Mouse (Mus musculus) left cerebral cortex, adult 2 months (tissue): ENCODE measurements around the gene Exoc2. TPM values are rescaled to one million over a fixed set of nuclear protein-coding genes. Genes with fewer than 3 reads are reported as not detected.

Source experiments
- DNase-seq, 2 experiments: peaks; one replicate each; pipeline ENCODE4 v3.0.0; 2021 to 2022; ENCODE audit warnings: low spot score in 2 of 2, mixed read lengths in 1 of 2; ENCODE audit errors: extremely low spot score in 1 of 2
- H3K27ac ChIP-seq: fragments of 200-600 bp; 2 replicates; pipeline ENCODE4 v1.8.1; 2022
- H3K4me3 ChIP-seq: fragments of 200-600 bp; 2 replicates; pipeline ENCODE4 v1.8.1; 2022
- CTCF ChIP-seq: fragments of 200-600 bp; IDR thresholded peaks from 2 replicates; pipeline ENCODE4 v1.8.1; 2022; ENCODE audit warnings: antibody characterized with exemption, mild to moderate bottlenecking, moderate library complexity
- intact Hi-C: fragments of 180-260 bp; cut with DNase I; formaldehyde crosslinking; loops from one replicate; pipeline ENCODE4 v1.15.1; 2025
- total RNA-seq, 2 experiments: library from RNA; stranded (reverse); gene quantifications; 2 replicates each; pipeline ENCODE4 v1.2.3; 2021

The Exoc2 gene
- total RNA-seq, 2 experiments from 2014 or later: 38.7 to 42.0 TPM

DNA sequence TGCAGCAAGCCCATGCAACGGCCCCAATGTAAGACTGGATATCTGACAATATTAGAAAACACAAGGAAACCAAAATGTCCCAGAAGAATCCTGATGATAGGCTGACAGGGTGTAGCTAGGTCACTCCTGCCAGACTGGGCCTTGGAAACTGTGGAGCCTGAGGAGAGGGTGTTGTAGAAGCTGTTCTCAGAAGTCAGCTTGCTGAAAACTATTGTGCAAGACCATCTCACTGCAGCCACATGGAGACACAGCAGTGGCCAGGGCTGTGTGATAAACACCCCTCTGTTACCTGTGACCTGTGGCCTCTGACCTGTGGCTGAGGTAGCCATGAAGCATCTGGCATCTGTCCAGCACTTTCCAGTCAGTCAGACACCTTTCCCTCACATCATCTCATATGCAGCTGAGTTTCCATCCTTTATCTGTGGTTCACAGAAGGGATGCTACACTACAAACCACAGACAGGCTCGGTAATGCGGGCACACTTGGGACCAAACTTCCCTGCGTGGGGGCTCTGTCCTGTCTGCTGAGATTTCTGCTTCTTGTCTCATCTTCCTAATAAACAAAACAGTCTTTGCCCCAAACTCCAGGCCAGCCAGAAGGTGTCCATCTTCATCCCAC lies 188.4 kb downstream of the Exoc2 start:
- Histone ChIP-seq H3K4me3 (no peak overlapping the region), H3K27ac (peak overlapping the region; percentile 65; the same call in 1 of the 2 replicates)
- TF ChIP-seq CTCF: no peak
- DNase-seq: no peak
- intact Hi-C loops: loop anchor here (1.0 to 5.0 kb wide), 4 partner anchors 82 to 181 kb away; no protein-coding TSS in a partner anchor

DNA sequence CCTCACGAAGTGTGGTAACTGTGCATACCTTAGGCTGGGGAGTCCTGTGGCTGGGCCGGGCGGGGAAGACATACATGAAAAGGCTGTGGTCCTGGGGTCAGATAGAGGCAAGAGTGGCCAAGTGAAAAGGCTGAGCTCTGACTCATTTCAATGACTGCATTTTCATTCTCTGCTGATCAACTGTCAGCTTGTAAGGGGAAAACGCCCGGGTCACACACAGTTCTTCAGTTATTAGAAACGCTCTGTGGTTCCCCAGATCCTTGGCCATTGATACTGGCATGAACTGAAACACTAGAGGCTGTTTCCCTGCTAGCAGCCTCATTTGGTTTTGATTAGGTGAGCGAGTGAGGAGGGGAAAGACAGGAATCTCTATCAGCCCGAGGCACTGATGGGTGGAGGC lies 191.5 kb downstream of the Exoc2 start:
- intact Hi-C loops: no loop called here
- no peak overlapping the region for H3K4me3 ChIP-seq
- no peak for DNase-seq
- H3K27ac ChIP-seq: no peak overlapping the region
- TF ChIP-seq CTCF: no peak

DNA sequence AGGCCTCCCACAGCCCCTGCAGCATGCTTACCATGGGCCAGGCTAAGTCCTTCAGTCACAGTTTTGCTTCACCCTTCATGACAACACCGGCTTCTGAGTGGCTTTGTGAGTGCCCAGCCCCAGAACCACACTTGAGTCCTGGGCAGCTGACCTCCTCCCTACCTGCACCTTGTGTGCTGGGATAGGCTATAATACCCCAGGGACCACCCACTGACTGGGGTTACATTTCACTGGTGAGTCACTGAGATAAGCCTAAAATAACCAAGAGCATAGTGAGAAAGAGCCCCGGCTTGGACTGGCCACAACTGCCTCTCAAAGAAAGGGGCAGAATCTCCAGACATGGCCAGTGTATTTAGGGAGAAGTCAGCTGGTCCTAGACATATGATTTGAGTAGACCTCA lies 192.0 kb downstream of the Exoc2 start:
- no peak for TF ChIP-seq CTCF
- no peak for DNase-seq
- intact Hi-C loops: no loop called here
- H3K4me3 ChIP-seq: no peak overlapping the region
- H3K27ac ChIP-seq: no peak overlapping the region

DNA sequence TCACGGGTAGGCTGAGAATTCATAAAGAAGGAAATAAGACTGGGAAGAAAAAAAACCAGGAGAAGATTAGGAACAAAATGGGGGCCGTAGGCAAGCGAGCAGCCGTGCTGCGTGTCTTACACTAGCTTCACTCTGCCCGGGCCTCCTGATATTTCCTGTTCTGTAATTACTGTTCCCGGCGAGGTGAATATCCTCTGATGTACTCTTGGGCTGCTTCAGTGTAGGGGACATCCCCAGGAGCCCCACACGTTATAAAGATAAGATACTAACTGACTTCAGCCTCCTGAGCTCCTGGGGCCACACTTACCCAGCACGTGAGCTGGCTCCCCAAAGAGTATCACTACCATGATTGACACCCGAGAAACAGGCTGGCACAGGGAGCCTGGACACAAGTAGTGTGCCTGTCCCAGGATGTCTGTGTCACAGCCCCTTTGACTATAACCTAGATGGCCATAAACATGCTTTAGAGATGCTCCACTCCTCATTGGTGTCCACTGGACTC lies 196.2 kb downstream of the Exoc2 start:
- Histone ChIP-seq H3K27ac (no peak overlapping the region), H3K4me3 (no peak overlapping the region)
- no peak for DNase-seq
- intact Hi-C loops: no loop called here
- no peak for TF ChIP-seq CTCF

DNA sequence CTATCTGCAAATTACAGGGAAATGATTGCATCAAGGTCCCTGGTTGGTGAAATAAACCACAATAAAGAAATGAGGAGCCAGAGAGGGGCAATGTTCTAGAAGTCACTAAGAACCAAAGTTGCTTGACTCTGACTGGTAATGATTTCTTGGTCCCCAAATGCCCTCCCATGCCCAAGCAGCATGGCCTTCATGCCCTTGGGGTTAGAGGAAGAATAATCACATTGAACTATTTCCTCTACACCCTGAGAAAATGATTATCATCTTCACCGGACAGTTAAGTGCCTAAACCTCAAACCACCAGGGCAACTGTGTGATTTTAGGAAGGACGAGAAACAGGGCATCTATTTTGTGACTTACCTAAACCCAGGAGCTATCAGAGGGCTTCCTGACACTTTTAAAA lies 197.9 kb downstream of the Exoc2 start:
- Histone ChIP-seq H3K27ac (no peak overlapping the region), H3K4me3 (no peak overlapping the region)
- no peak for DNase-seq
- no peak for TF ChIP-seq CTCF
- intact Hi-C loops: no loop called here

DNA sequence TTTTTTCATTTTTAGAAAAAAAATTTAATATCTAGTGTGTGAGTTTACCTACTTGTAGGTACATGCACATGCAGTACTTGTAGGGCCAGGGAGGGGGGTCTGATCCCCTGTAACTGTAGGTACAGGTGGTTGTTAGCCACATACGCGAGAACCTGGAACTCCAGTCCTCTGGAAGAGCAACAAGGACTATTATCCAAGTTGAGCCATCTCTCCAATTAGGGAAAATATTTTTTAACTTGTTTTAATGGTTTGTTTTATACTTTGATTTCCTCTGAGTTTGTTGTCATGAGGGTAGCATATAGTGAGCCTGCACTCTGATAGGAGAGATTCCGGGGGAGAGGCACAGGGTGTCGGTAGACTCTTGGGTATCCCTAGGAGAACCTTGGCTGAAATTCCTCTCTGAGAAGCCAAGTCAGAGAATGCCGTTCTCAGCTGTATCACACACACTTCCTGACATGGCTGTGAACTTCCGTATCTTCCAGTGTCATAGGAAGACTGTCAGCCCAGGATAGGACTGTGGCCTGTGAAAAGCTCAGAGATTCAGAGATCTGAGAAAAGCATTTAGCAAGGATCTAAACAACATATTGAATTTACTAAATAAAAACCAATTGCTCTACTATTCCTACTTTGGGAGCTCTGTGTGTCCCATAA lies 206.3 kb downstream of the Exoc2 start:
- H3K4me3 ChIP-seq: no peak overlapping the region
- H3K27ac ChIP-seq: no peak overlapping the region
- no peak for DNase-seq
- TF ChIP-seq CTCF: no peak
- intact Hi-C loops: no loop called here

- Histone ChIP-seq H3K27ac (no peak overlapping the region), H3K4me3 (no peak overlapping the region)
- DNase-seq: no peak
- TF ChIP-seq CTCF: no peak
- intact Hi-C loops: no loop called here
Observed at GRCm38 (mm10) chr13:30766636-30767476, 207.0 kb downstream of the Exoc2 start.

GRCm38 (mm10) chr13:30765906-30766305 lies 208.0 kb downstream of the Exoc2 start:
- Histone ChIP-seq H3K4me3 (no peak overlapping the region), H3K27ac (no peak overlapping the region)
- intact Hi-C loops: no loop called here
- TF ChIP-seq CTCF: no peak
- DNase-seq: no peak

- Histone ChIP-seq H3K4me3 (no peak overlapping the region), H3K27ac (no peak overlapping the region)
- DNase-seq: no peak
- no peak for TF ChIP-seq CTCF
- intact Hi-C loops: no loop called here
Observed at GRCm38 (mm10) chr13:30764014-30764740, 209.7 kb downstream of the Exoc2 start.

Other genes with a start within 250 kb of the Exoc2 start
- gene Irf4, start 224.9 kb downstream of the Exoc2 start, total RNA-seq: under 1 TPM; 0.32 to 0.58 TPM
- 1 to 10 TPM in 1 of 2 experiments, under 1 TPM in 1; 0.38 to 1.4 TPM for gene Hus1b, start 26.3 kb downstream of the Exoc2 start, total RNA-seq
- under 1 TPM in 1 of 2 experiments, not detected in 1; 0.18 TPM for gene Gm5447, start 111 bp upstream of the Exoc2 start, total RNA-seq